Mouse (Mus musculus) adrenal gland, postnatal 4 days (tissue): ENCODE data around the gene Zpbp2. TPM values are rescaled to one million over a fixed set of nuclear protein-coding genes. Genes with fewer than 3 reads are reported as not detected.

Experiments used
- DNase-seq, 2 experiments: peaks; one replicate each; pipeline ENCODE4 v3.0.0; 2021 to 2022; ENCODE audit warnings: low spot score in 2 of 2, mixed read lengths in 2 of 2
- long read RNA-seq, 2 experiments: library from polyadenylated mRNA; stranded (forward); transcript quantifications; one replicate each; pipeline ENCODE4 v2.0.0; 2021
- total RNA-seq, 2 experiments: library from RNA; stranded (reverse); gene quantifications; 2 replicates each; pipeline ENCODE4 v1.2.3; 2021

The Zpbp2 gene
- total RNA-seq, result under 1 TPM in 1 of 2 experiments, not detected in 1; 0.45 TPM
- long read RNA-seq, experiment 1, result 0 reads
- long read RNA-seq, experiment 2, result 0 reads

GRCm38 (mm10) chr11:98550975-98551828 lies at the start of gene Zpbp2:
Zpbp2 (plus strand) TSS chr11:98551097.
- DNase-seq, result peak; percentile 71 to 82

GRCm38 (mm10) chr11:98504926-98505325 lies 46.0 kb upstream of the Zpbp2 start:
- no peak for DNase-seq

- no peak for DNase-seq
Observed at GRCm38 (mm10) chr11:98509434-98509833, 41.5 kb upstream of the Zpbp2 start.

GRCm38 (mm10) chr11:98510125-98510524 lies 40.8 kb upstream of the Zpbp2 start:
- DNase-seq, result no peak

GRCm38 (mm10) chr11:98512881-98513280 lies 38.0 kb upstream of the Zpbp2 start:
- DNase-seq, result no peak

- DNase-seq, result no peak
Observed at GRCm38 (mm10) chr11:98513356-98513936, 37.5 kb upstream of the Zpbp2 start.

GRCm38 (mm10) chr11:98520468-98520867 lies 30.4 kb upstream of the Zpbp2 start:
- DNase-seq, result no peak

- no peak for DNase-seq
Observed at GRCm38 (mm10) chr11:98525140-98525539, 25.8 kb upstream of the Zpbp2 start.

- no peak for DNase-seq
Observed at GRCm38 (mm10) chr11:98526824-98527461, 24.0 kb upstream of the Zpbp2 start.

GRCm38 (mm10) chr11:98537480-98538034 lies 13.3 kb upstream of the Zpbp2 start:
- DNase-seq, result no peak

GRCm38 (mm10) chr11:98540319-98540718 lies 10.6 kb upstream of the Zpbp2 start:
- no peak for DNase-seq

- no peak for DNase-seq
Observed at GRCm38 (mm10) chr11:98542553-98542952, 8.3 kb upstream of the Zpbp2 start.

- no peak for DNase-seq
Observed at GRCm38 (mm10) chr11:98543414-98543813, 7.5 kb upstream of the Zpbp2 start.

- DNase-seq, result no peak
Observed at GRCm38 (mm10) chr11:98544890-98545677, 5.8 kb upstream of the Zpbp2 start.

GRCm38 (mm10) chr11:98545711-98546231 lies 5.1 kb upstream of the Zpbp2 start, which contains the start of gene Ikzf3:
Ikzf3 (minus strand) TSS chr11:98546031.
- DNase-seq, result no peak

GRCm38 (mm10) chr11:98546529-98547307 lies 4.2 kb upstream of the Zpbp2 start:
- no peak for DNase-seq

GRCm38 (mm10) chr11:98547308-98547693 lies 3.6 kb upstream of the Zpbp2 start:
- no peak for DNase-seq

- no peak for DNase-seq
Observed at GRCm38 (mm10) chr11:98549363-98549762, 1.5 kb upstream of the Zpbp2 start.

GRCm38 (mm10) chr11:98550311-98550974 lies 454 bp upstream of the Zpbp2 start:
- no peak for DNase-seq
